Mouse (Mus musculus) erythroid progenitor cell, adult 5-6 weeks (primary cell): ENCODE data around the gene Zfp800. TPM values are rescaled to one million over a fixed set of nuclear protein-coding genes. Genes with fewer than 3 reads are reported as not detected.

Experiments
- ATAC-seq: replicated peaks from 2 replicates; pipeline ENCODE4 v1.8.0; 2016; ENCODE audit warnings: moderate number of reproducible peaks, mild to moderate bottlenecking, moderate TSS enrichment, inconsistent platforms; ENCODE audit not compliant: poor library complexity, low FRiP score, severe bottlenecking
- total RNA-seq, 2 experiments: library from RNA; stranded (forward) in 1 of 2; stranded (reverse) in 1 of 2; fragments of 150-400 nt in 1 of 2; fragments of 186-747, 209-891 nt in 1 of 2; gene quantifications; 2 replicates each; pipeline versions ENCODE4 v1.2.3 to v1.2.4; 2015 to 2017; ENCODE audit warnings: low replicate concordance in 2 of 2

Zfp800 gene
- total RNA-seq, 2 experiments from 2014 or later = 92.2 to 92.7 TPM

GRCm38 (mm10) chr6:28319648-28320270 lies 78.0 kb downstream of the Zfp800 start:
- no peak for ATAC-seq

GRCm38 (mm10) chr6:28318820-28319573 lies 78.8 kb downstream of the Zfp800 start:
- no peak for ATAC-seq

GRCm38 (mm10) chr6:28315208-28315607 lies 82.6 kb downstream of the Zfp800 start:
- ATAC-seq = no peak

GRCm38 (mm10) chr6:28312067-28312466 lies 85.7 kb downstream of the Zfp800 start:
- ATAC-seq = no peak

- ATAC-seq = no peak
These were observed 88.1 kb downstream of the Zfp800 start for GRCm38 (mm10) chr6:28309692-28310091.

- ATAC-seq = no peak
These were observed 88.9 kb downstream of the Zfp800 start for GRCm38 (mm10) chr6:28308929-28309328.

GRCm38 (mm10) chr6:28306702-28307101 lies 91.1 kb downstream of the Zfp800 start:
- no peak for ATAC-seq

- ATAC-seq = no peak
These were observed 101.5 kb downstream of the Zfp800 start for GRCm38 (mm10) chr6:28296306-28296705.

GRCm38 (mm10) chr6:28295581-28295980 lies 102.2 kb downstream of the Zfp800 start:
- no peak for ATAC-seq

GRCm38 (mm10) chr6:28292810-28293209 lies 105.0 kb downstream of the Zfp800 start:
- ATAC-seq = no peak

- no peak for ATAC-seq
These were observed 117.9 kb downstream of the Zfp800 start for GRCm38 (mm10) chr6:28279886-28280285.

GRCm38 (mm10) chr6:28262198-28262621 lies 135.6 kb downstream of the Zfp800 start:
- ATAC-seq = peak; percentile 31

GRCm38 (mm10) chr6:28261307-28262197 lies 136.3 kb downstream of the Zfp800 start:
- peak; percentile 83 for ATAC-seq

- peak; percentile 58 for ATAC-seq
These were observed 137.2 kb downstream of the Zfp800 start for GRCm38 (mm10) chr6:28260425-28261191.

GRCm38 (mm10) chr6:28259750-28260149 lies 138.1 kb downstream of the Zfp800 start:
- no peak for ATAC-seq

- ATAC-seq = no peak
These were observed 139.4 kb downstream of the Zfp800 start for GRCm38 (mm10) chr6:28258440-28258839.

GRCm38 (mm10) chr6:28257772-28258171 lies 140.0 kb downstream of the Zfp800 start:
- no peak for ATAC-seq

- ATAC-seq = no peak
These were observed 145.0 kb downstream of the Zfp800 start for GRCm38 (mm10) chr6:28252790-28253189.

GRCm38 (mm10) chr6:28248211-28248610 lies 149.6 kb downstream of the Zfp800 start:
- peak; percentile 83 for ATAC-seq
